Mouse (Mus musculus): ENCODE results near the gene Cx3cr1.

DNA sequence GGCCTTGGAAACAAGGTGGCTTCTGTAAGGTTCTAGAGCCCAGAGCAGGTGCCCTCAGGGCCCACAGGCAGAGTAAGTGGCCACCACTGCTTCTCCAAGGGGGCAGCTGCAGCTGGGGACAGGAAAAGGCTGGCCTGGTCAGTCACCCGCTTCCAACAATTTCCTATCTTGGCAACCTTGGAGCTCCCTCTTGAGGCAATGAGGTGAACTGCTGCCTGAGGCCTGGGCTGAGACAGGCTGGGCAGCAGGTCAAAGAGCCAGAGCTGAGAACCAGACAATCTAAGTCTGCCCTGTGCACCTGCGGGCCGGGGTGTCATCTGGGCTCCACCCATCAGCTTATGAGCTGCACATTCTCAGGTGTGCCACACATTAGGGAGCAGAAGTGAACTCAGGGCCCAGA lies 3.5 kb upstream of the Cx3cr1 start:
- TF ChIP-seq FOSL1 (IDR thresholded peaks at IDR 0.05; ENCODE audit: insufficient read depth, low read length, poor library complexity, severe bottlenecking) (no peak), MYOD1 (IDR thresholded peaks at IDR 0.05; ENCODE audit: control insufficient read depth, insufficient read length, low read depth) (no peak), CTCF (IDR thresholded peaks at IDR 0.05; ENCODE audit: control insufficient read depth, insufficient read depth, insufficient read length) (peak; percentile 87)
